Mouse (Mus musculus): ENCODE measurements at regions not wholly inside any gene's neighbourhood (a gene's known extent, or its start where the extent isn't known, plus 50 kb on each side); places are given as distances from the start of the nearest gene placed in this dataset.

DNA sequence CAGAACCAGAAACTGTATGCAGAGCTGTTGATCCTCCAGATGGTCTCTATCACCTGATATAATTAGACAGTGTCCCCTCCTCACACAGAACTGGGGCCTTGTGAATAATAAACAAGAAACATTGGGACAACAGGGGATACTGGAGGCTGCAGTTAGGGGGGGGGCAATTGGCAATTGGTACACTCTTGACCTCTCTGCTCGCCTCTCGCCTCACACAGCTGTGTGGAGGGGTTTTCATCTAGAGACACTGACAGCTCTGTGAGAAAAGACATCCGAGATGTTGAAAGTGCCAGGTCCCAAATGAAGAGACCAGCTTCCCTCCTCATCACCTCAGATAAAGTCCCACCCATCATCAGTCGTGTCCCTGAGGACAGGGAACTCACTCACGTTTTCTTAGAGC lies 277.7 kb upstream of the Xylt1 start:
- no peak for DNase-seq (ENCODE audit: low spot score)

- DNase-seq (ENCODE audit: low spot score), result no peak
Observed at GRCm38 (mm10) chr7:117106691-117107191, 274.0 kb upstream of the Xylt1 start.

DNA sequence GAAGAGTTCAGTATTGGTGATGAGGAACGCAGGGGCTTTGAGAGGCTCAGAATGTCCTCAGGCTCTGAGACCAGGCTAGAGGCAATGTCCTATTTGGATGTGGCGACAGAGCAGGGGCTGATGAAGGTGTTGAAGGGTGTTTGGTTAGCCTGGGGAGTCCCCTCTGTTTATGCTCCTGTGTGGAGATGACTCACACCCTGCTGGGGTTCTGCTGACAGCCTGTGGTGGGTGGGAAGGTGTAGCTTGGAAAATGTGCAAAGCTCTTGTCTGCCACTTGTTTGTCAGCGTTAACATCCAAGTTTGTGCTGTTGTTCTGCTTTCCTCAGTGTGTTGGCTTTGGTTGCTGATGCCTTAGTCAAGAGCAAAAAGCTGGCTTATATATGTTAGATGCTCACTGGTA lies 272.4 kb upstream of the Xylt1 start:
- no peak for DNase-seq (ENCODE audit: low spot score)

- DNase-seq (ENCODE audit: low spot score), result no peak
Observed at GRCm38 (mm10) chr7:117127728-117128127, 253.1 kb upstream of the Xylt1 start.

DNA sequence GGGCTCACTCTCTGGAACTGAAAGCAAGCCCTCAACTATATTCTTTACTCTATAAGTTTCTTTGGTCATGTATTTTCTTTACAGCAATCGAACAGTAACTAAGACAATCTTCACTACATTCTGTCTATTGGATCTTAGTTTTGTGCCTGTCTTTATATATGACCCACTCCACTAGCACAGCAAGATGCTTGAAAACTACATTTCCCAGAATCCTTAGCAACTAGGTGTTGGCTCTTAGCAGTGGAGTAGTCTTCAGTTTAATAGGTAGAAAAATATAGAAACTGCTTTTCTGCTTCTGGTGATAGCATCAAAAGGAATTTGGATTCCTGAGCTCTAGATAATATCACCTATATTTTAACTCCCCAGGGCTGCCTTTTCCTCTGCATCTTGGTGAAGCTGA lies 245.9 kb upstream of the Xylt1 start:
- no peak for DNase-seq (ENCODE audit: low spot score)

- no peak for DNase-seq (ENCODE audit: low spot score)
Observed at GRCm38 (mm10) chr7:117138681-117139080, 242.1 kb upstream of the Xylt1 start.

DNA sequence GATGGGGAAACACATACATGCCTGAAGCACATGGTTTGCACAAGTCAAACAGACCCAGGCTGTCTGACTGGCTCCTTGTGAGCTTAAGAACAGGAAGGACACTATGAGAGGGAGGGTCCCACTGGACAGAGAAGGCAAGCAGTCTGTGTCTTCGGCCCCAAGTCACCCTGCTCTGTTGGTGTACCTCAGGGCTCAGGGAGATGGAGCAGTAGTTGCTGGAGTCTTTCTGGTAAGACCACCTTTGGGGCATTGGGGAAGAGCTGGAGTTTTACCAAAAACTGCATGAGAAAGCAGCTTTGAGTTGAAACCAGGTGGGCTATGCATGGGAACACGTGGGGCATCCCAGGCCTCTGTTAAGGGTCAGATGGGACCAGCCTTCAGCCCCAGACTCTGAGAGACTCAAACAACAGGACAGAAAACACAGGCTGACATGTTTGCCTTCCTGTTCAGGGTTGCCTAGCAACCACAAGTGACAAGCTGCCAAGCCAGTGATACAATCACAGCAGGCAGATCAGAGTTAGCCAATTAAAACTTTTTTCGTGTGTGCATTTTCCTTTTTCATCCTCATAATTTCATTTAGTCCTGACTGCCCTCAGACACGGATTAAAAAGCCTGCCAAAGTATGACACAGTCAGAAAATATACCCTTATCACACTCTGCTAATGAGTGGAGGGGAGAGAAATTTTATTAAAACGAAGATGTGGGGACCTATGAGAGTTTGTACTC lies 241.4 kb upstream of the Xylt1 start:
- DNase-seq (ENCODE audit: low spot score), result no peak

DNA sequence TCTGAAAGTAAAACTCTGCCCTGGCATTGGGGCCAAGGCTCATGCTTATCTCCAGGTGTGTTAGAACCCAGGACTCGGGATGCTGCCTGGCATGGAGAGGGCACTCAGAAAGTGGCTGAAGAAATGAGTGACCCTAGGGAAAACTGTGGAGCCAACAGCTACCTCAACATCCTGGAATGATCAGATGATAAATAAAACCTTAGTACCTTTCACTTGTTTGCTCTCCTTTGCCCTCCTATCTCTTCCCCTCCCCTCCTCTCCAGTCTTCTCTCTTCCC lies 240.9 kb upstream of the Xylt1 start:
- no peak for DNase-seq (ENCODE audit: low spot score)

- no peak for DNase-seq (ENCODE audit: low spot score)
Observed at GRCm38 (mm10) chr7:117146809-117147208, 234.0 kb upstream of the Xylt1 start.

GRCm38 (mm10) chr7:117150355-117150754 lies 230.4 kb upstream of the Xylt1 start:
- DNase-seq (ENCODE audit: low spot score), result no peak

GRCm38 (mm10) chr7:117153826-117154550 lies 226.8 kb upstream of the Xylt1 start:
- no peak for DNase-seq (ENCODE audit: low spot score)

- DNase-seq (ENCODE audit: low spot score), result no peak
Observed at GRCm38 (mm10) chr7:117161193-117161908, 219.4 kb upstream of the Xylt1 start.

GRCm38 (mm10) chr7:117174811-117175422 lies 205.9 kb upstream of the Xylt1 start:
- no peak for DNase-seq (ENCODE audit: low spot score)

DNA sequence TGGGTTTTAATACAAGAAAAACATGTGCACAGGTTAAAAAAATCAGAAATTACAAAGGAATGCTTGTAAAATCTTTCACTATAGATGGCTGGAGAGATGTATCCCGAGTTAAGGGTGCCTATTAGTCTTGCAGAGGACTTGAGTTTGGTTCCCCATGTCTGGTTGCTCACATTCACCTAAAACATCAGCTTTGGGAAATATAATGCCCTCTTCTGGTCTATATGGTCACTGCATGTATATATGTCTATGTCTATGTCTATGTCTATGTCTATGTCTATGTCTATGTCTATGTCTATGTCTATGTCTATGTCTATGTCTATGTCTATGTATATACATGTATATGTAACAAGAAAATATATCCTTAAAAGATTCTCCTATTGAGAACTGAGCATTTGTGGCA lies 196.8 kb upstream of the Xylt1 start:
- DNase-seq (ENCODE audit: low spot score), result no peak

DNA sequence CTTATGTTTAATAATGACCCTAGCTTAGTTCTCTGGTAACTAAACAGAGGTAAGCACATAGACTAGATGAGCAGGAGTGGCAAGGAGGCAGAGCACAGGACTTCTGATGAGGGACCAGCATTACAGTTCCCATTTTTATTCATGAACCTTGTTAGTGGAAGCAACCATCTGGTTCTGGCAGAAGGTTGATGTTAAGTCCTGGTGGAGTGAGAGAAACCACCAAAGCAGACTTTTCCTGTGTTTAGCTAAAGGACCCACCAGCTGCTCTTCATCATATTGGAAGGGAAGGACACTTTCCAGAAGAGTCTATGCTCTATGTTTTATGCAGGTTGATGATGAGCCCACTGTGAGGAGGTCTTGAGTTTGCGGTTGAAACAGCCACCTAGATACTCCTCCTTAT lies 194.9 kb upstream of the Xylt1 start:
- no peak for DNase-seq (ENCODE audit: low spot score)

DNA sequence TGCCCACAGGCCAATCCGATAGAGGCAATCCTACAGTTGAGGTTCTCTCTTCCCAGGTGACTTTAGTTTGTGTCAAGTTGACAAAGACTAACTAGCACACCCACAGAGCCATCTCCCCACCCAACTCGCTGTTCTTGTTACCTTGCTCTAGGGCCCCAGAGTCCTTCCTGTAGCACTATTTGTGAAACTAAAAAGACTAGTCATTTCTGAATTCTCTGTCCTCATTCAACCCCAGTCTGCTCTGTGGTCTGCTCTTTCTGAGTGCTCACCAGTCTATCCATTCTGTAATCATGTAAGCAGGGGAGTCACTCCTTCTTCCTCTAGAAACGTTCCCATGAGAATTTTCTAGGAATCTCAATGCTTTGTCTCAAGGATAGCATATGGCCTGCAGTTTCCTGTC lies 184.2 kb upstream of the Xylt1 start:
- DNase-seq (ENCODE audit: low spot score), result no peak

DNA sequence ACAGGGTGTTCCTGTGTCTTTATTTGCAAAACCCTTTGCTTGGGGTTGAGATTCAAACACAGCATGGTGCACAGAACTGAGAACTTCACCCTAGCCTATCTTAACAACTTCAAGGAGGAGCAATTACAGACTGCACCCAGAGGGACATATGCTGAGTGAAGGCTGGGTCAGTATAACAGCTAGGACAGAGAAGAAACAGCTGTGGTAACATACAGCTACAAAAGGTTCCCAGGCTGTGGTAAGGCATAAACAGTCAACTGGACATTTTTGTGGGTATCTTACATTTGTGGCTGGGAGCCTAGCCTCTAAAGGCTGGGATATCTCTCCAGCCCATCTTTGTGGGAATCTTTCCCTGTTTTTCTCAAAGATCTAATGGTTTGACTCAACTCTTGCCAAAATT lies 154.5 kb upstream of the Xylt1 start:
- no peak for DNase-seq (ENCODE audit: low spot score)

DNA sequence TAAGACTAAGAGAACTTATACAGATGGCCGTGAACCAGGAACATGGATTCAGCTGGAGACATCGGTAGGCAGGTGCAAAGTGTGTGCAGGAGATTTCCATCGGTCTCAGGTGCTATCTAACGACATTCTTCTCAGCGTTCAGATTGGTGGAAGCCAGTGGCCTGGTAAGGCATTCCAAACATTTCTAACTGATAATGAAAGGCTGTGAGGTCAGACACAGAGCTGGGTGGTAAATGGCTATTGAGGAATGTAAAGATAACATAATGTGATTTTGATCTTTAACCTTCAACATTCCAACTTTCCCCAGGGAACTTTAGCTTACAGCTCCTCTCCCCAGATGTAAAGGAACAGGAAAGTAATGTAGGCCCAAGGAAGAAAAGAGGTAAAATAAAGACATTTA lies 151.2 kb upstream of the Xylt1 start:
- no peak for DNase-seq (ENCODE audit: low spot score)

GRCm38 (mm10) chr7:117256819-117257218 lies 124.0 kb upstream of the Xylt1 start:
- no peak for DNase-seq (ENCODE audit: low spot score)

- DNase-seq (ENCODE audit: low spot score), result no peak
Observed at GRCm38 (mm10) chr7:117258557-117258956, 122.2 kb upstream of the Xylt1 start.

DNA sequence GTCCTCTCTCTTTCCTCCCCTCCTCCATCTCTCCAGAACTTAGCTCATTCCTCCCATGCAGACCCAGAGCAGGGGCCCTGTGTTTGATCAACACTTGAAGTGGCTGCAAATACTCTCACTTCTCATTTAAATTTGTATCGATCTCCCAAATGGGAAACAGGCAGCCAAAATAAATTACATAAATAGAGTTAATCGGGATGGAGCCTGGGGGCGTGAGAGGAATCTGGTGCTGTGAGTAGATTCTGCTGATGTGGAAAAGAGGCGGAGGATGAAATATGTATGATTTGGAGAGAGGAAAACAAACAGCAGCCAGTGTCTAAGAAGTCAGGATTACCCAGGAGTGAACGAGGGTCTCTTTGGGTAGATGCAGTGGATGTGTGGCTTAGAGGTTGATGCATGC lies 121.6 kb upstream of the Xylt1 start:
- no peak for DNase-seq (ENCODE audit: low spot score)

DNA sequence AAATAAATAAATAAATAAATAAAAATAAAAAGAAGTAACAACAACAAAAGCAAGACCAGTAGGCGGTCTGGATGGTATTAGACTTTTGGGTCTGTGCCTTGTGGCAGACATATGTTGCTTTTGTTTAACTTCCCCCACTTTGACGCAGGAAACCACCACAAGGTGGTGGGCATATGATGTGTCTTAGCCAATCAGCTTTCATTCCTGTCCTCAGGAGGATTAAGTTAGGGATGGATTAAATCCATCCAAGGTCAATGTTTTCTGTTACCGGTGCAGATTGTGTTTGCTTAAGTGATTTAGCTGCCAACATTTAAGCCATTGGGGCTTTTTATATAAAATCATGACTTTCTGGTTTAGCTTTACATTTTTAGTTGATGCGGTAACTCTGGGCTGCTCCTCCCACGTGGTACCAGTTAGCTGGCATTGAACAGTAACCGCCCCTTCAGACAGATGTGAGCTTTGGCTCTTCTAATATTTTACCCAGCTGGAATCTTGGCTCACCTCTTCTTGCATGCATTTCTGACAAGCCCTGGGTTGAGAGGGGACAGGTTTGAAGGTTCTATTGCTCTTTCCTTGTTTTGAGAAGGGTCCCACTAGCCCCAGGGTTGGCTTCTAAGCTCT lies 121.0 kb upstream of the Xylt1 start:
- DNase-seq (ENCODE audit: low spot score), result no peak
